Mouse (Mus musculus): ENCODE results near the gene Slc25a28. TPM values are rescaled to one million over a fixed set of nuclear protein-coding genes. Genes with fewer than 3 reads are reported as not detected.

Gene Slc25a28
- polyA plus RNA-seq, 1 experiment from 2014 or later: 17.8 TPM

- 15% methylated on average over 18 of the region's 18 CpGs for WGBS
- Histone ChIP-seq H3K9me3 (no peaks in the 10 kb centered on the region), H3K27me3 (peaks cover 66% of the 10 kb centered on the region), H3K4me1 (peaks cover 18% of the 10 kb centered on the region), H3K36me3 (no peaks in the 10 kb centered on the region), H3K4me2 (replicated peaks) (no peak overlapping the region), H3K27ac (replicated peaks) (no peak overlapping the region), H3K9ac (replicated peaks) (no peak overlapping the region), H3K4me3 (no peak overlapping the region)
- no peak for ATAC-seq (replicated peaks)
These were observed 54.7 kb downstream of the Slc25a28 start for GRCm38 (mm10) chr19:43619916-43620479.

DNA sequence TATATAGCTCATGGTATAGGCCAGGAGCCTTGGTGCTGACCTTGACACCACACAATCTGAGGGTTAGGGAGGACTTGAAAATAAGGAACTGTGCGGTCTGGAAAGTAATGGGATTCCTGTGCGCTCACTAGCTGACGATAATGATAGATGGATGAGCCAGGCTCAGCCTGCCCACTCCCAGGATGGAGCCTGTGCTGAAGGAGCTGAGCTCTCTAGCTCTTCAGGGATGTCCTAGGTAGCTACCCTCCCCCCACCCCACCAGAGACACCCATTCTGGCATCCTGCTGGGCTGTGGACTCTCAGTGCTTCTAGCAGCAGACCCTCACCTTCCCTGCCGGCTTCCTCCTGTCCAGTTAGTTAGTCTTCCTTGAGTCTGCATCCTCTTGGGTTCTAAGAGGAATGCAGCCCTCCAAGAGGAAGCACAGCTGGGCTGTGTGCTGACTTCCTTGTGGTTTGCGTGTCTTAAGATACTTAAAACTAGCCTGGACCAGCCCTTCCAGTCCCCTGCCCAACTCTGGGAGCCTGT, 56.1 kb downstream of the Slc25a28 start:
- WGBS: 34% methylated on average over 5 of the region's 5 CpGs
- H3K27me3 ChIP-seq: peaks cover 71% of the 10 kb centered on the region
- H3K4me1 ChIP-seq: peaks cover 28% of the 10 kb centered on the region
- no peak overlapping the region for H3K4me3 ChIP-seq
- H3K27ac ChIP-seq (replicated peaks): no peak overlapping the region
- H3K9me3 ChIP-seq: no peaks in the 10 kb centered on the region
- no peaks in the 10 kb centered on the region for H3K36me3 ChIP-seq
- H3K9ac ChIP-seq (replicated peaks): no peak overlapping the region
- H3K4me2 ChIP-seq (replicated peaks): no peak overlapping the region
- ATAC-seq (replicated peaks): no peak

GRCm38 (mm10) chr19:43617761-43618349, 56.8 kb downstream of the Slc25a28 start:
- Histone ChIP-seq H3K4me2 (replicated peaks) (no peak overlapping the region), H3K27ac (replicated peaks) (no peak overlapping the region), H3K9me3 (no peaks in the 10 kb centered on the region), H3K9ac (replicated peaks) (no peak overlapping the region), H3K36me3 (no peaks in the 10 kb centered on the region), H3K27me3 (peaks cover 69% of the 10 kb centered on the region), H3K4me1 (peaks cover 29% of the 10 kb centered on the region), H3K4me3 (no peak overlapping the region)
- 48% methylated on average over 10 of the region's 10 CpGs for WGBS
- ATAC-seq (replicated peaks): no peak

- peak overlapping the region; percentile 81 for H3K27ac ChIP-seq (replicated peaks)
- peak overlapping the region; percentile 62 for H3K9ac ChIP-seq (replicated peaks)
- under 1% methylated on average over 12 of the region's 12 CpGs for WGBS
- no peaks in the 10 kb centered on the region for H3K36me3 ChIP-seq
- H3K4me2 ChIP-seq (replicated peaks): peak overlapping the region; percentile 71
- peak; percentile 11; the same call in 1 of the 2 replicates for ATAC-seq (replicated peaks)
- H3K4me1 ChIP-seq: peaks cover 39% of the 10 kb centered on the region
- peak overlapping the region; percentile 47 for H3K4me3 ChIP-seq
- H3K9me3 ChIP-seq: no peaks in the 10 kb centered on the region
- H3K27me3 ChIP-seq: peaks cover 70% of the 10 kb centered on the region
These were observed 57.8 kb downstream of the Slc25a28 start for GRCm38 (mm10) chr19:43616889-43617288.

DNA sequence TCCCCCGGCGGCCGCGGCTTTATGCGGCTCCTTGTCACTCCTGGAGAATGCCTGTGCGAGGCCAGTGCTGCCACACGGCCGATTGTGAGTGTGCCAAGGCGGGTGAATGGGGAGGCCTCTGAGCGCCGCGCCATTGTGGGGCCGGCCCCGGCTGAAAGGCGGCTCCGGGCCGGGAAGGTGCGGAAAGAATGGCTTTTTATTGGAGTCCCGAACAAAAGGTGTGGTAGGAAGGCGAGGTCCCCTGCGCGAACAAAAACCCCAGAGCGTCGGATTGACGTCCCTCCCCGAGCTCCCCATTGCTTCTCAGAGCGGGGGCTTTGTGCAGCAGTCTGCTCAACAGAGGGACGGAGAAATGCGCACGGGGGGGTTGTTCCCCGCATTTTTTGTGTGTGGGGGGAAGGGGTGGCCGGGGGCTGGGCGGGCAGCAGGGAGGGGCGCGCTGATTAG, 58.2 kb downstream of the Slc25a28 start:
- Histone ChIP-seq H3K9me3 (no peaks in the 10 kb centered on the region), H3K9ac (replicated peaks) (peak overlapping the region; percentile 62), H3K4me2 (replicated peaks) (peak overlapping the region; percentile 71), H3K36me3 (no peaks in the 10 kb centered on the region), H3K27me3 (peaks cover 70% of the 10 kb centered on the region), H3K4me1 (peaks cover 39% of the 10 kb centered on the region), H3K4me3 (peak overlapping the region; percentile 47), H3K27ac (replicated peaks) (peak overlapping the region; percentile 81)
- WGBS: 0% methylated on average over 35 of the region's 35 CpGs
- peak; percentile 82 for ATAC-seq (replicated peaks)

DNA sequence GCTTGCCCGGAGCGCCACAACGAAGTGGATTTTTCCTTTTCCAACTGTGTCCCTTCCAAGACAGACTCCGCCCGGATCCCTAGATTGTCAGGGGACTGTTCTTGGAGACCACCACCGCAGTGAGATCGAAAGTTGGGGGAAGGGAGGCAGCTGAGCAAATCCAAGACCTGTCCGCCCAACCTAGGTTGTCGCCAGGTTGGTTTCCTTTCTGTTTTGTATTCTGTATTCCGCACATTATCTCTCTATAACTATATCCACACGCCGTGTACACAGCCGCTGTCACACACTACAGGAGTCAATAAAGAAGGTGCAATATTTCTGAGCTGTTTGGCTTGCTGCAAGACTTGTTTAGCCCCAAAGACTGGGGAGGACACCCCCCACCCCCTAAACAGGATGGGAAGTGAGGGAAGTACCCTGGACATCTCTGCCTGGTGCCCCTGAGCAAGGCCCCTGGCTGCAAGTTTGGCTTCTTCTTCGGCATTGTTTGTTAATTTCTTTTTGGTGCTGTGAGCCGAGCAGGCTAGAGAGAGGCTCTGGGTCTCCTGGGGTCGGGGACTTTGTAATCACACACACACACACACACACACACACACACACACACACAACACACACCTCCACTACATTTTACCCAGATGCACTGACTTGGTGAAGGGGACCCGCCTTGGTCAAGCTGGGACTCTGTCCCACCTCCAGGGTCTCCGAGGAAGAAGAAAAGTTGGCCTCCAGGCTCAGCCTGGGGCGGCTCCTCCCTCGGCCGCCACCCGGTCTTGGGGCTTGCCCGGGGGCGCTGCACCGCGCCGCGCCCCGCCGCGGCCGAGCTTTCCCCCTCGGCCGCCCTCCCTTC, 58.9 kb downstream of the Slc25a28 start:
- Histone ChIP-seq H3K9me3 (no peaks in the 10 kb centered on the region), H3K27me3 (peaks cover 71% of the 10 kb centered on the region), H3K27ac (replicated peaks) (peak overlapping the region; percentile 81), H3K36me3 (no peaks in the 10 kb centered on the region), H3K4me1 (peaks cover 39% of the 10 kb centered on the region), H3K4me3 (peak overlapping the region; percentile 47), H3K9ac (replicated peaks) (peak overlapping the region; percentile 62), H3K4me2 (replicated peaks) (peak overlapping the region; percentile 71)
- 2% methylated on average over 34 of the region's 34 CpGs for WGBS
- no peak; the same call in 1 of the 2 replicates for ATAC-seq (replicated peaks)

GRCm38 (mm10) chr19:43615074-43615445, 59.6 kb downstream of the Slc25a28 start:
- Histone ChIP-seq H3K27me3 (peaks cover 69% of the 10 kb centered on the region), H3K4me2 (replicated peaks) (peak overlapping the region; percentile 71), H3K36me3 (no peaks in the 10 kb centered on the region), H3K9me3 (no peaks in the 10 kb centered on the region), H3K9ac (replicated peaks) (peak overlapping the region; percentile 48), H3K27ac (replicated peaks) (peak overlapping the region; percentile 81), H3K4me3 (peak overlapping the region; percentile 47), H3K4me1 (peaks cover 45% of the 10 kb centered on the region)
- under 1% methylated on average over 20 of the region's 20 CpGs for WGBS
- 0 out of 2 replicates have a peak, but pooled peaks have one; percentile 3 for ATAC-seq (replicated peaks)

DNA sequence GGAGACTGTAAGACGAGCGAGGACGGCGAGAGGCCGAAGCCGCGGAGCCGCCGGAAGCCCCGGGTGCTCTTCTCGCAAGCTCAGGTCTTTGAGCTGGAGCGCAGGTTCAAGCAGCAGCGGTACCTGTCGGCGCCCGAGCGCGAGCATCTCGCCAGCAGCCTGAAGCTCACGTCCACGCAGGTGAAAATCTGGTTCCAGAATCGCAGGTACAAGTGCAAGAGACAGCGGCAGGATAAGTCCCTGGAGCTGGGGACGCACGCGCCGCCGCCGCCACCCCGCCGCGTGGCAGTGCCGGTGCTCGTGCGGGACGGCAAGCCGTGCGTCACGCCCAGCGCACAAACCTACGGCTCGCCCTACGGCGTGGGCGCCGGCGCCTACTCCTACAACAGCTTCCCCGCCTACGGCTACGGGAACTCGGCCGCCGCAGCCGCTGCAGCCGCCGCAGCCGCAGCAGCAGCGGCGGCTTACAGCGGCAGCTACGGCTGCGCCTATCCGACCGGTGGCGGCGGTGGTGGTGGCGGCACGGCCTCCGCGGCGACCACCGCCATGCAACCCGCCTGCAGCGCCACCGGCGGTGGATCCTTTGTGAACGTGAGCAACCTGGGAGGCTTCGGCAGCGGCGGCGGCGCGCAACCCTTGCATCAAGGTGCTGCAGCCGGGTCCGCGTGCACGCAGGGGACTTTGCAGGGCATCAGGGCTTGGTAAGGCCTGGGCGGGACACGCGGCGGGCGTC, 60.2 kb downstream of the Slc25a28 start:
- Histone ChIP-seq H3K27me3 (peaks cover 69% of the 10 kb centered on the region), H3K9me3 (no peaks in the 10 kb centered on the region), H3K4me1 (peaks cover 45% of the 10 kb centered on the region), H3K27ac (replicated peaks) (peak overlapping the region; percentile 81), H3K4me2 (replicated peaks) (peak overlapping the region; percentile 71), H3K4me3 (peak overlapping the region; percentile 47), H3K9ac (replicated peaks) (peak overlapping the region; percentile 48), H3K36me3 (no peaks in the 10 kb centered on the region)
- under 1% methylated on average over 85 of the region's 92 CpGs for WGBS
- peak; percentile 27 for ATAC-seq (replicated peaks)

Small RNA genes within 50 kb of the gene (microRNA-seq; reads per million reads assigned to microRNA genes)
- gene Gm22646: not detected

Other genes starting within 250 kb of the Slc25a28 start
- gene Cnnm1, start 234.4 kb downstream of the Slc25a28 start, polyA plus RNA-seq (2015; fragmentation: Nextera tagmentation; extraction: Ambion mirVana): 1.2 and 1.3 TPM in 2 replicates
- 71.3 and 75.6 TPM in 2 replicates for gene Got1, start 150.3 kb downstream of the Slc25a28 start, polyA plus RNA-seq (2015; fragmentation: Nextera tagmentation; extraction: Ambion mirVana)
- 3.6 and 4.5 TPM in 2 replicates for gene Nkx2-3, start 62.6 kb downstream of the Slc25a28 start, polyA plus RNA-seq (2015; fragmentation: Nextera tagmentation; extraction: Ambion mirVana)
- gene Entpd7, start 14.8 kb upstream of the Slc25a28 start, polyA plus RNA-seq (2015; fragmentation: Nextera tagmentation; extraction: Ambion mirVana): 8.2 and 8.9 TPM in 2 replicates
- gene Cutc, start 78.1 kb upstream of the Slc25a28 start, polyA plus RNA-seq (2015; fragmentation: Nextera tagmentation; extraction: Ambion mirVana): 7.5 and 7.8 TPM in 2 replicates
- gene Cox15, start 78.1 kb upstream of the Slc25a28 start, polyA plus RNA-seq (2015; fragmentation: Nextera tagmentation; extraction: Ambion mirVana): 9.7 and 13.0 TPM in 2 replicates
- 0.04 TPM in 1 of 2 replicates, not detected in the other for gene Abcc2, start 107.3 kb upstream of the Slc25a28 start, polyA plus RNA-seq (2015; fragmentation: Nextera tagmentation; extraction: Ambion mirVana)

All from forebrain, embryonic 15.5 days (tissue).